15 mouse cellular contexts compared by ENCODE assay signal in genomic region chr11:115752653-115753052, GRCm38 (mm10). TPM values are rescaled to one million over a fixed set of nuclear protein-coding genes. Genes with fewer than 3 reads are reported as not detected.
DNase-seq lines count a peak whose midpoint lies in the region; ATAC-seq lines count a peak whose summit lies in the region.
"Had no signal": no experiment of that assay in that cellular context is flagged by ENCODE, and none has a peak within 500 bp of the region (broad histone marks: within the 10 kb centered on the region; RNA-seq: fewer than 3 reads in every experiment).

No protein-coding gene starts in this region.

- no peak overlapping the region for H3K9ac ChIP-seq in forebrain, embryonic 14.5 days (ENCODE audit: low read length)
- no peak overlapping the region for H3K9ac ChIP-seq in forebrain, embryonic 12.5 days
- no peak overlapping the region for H3K9ac ChIP-seq in hindbrain, embryonic 13.5 days
- H3K9ac ChIP-seq: embryonic facial prominence, embryonic 13.5 days had no signal

- no peaks in the 10 kb centered on the region for H3K4me1 ChIP-seq in forebrain, embryonic 14.5 days (ENCODE audit: control insufficient read depth, insufficient read depth, low read length)
- peaks cover 6% of the 10 kb centered on the region; the same call in 1 of the 2 replicates for H3K4me1 ChIP-seq in forebrain, embryonic 12.5 days
- peaks cover 7% of the 10 kb centered on the region; the same call in 1 of the 2 replicates for H3K4me1 ChIP-seq in hindbrain, embryonic 13.5 days (replicated peaks)
- H3K4me1 ChIP-seq: embryonic facial prominence, embryonic 13.5 days had no signal

- DNase-seq in forebrain, embryonic 14.5 days (ENCODE audit: low spot score): peak; percentile 60
- peak; percentile 52 for DNase-seq in kidney, adult 9 months
- DNase-seq in kidney, postnatal 10 days: no peak
- peak; percentile 24 for DNase-seq in A20 (ENCODE audit: low read depth, low spot score)
- no peak for DNase-seq in layer of hippocampus, adult 11-12 months (ENCODE audit: low spot score)
- no peak for DNase-seq in urinary bladder, postnatal 14 days (ENCODE audit: low spot score)
- DNase-seq: B cell, adult 2 months; cerebellum, adult 11 months; heart, adult 2 months; lung, adult 18-20 months; lung, postnatal 4 days; right cerebral cortex, postnatal 25 days had no signal

- no peaks in the 10 kb centered on the region for H3K9me3 ChIP-seq in forebrain, embryonic 14.5 days (replicated peaks; ENCODE audit: control insufficient read depth, low read length)
- H3K9me3 ChIP-seq in forebrain, embryonic 12.5 days: no peaks in the 10 kb centered on the region
- no peaks in the 10 kb centered on the region for H3K9me3 ChIP-seq in hindbrain, embryonic 13.5 days
- H3K9me3 ChIP-seq: embryonic facial prominence, embryonic 13.5 days had no signal

- ATAC-seq in forebrain, embryonic 14.5 days: peak; percentile 65; the same call in 1 of the 2 replicates
- ATAC-seq in forebrain, embryonic 12.5 days (ENCODE audit: low FRiP score): no peak
- ATAC-seq in hindbrain, embryonic 13.5 days (ENCODE audit: low FRiP score): no peak

- WGBS in forebrain, embryonic 14.5 days: 33% methylated on average over 7 of the region's 7 CpGs
- 56% methylated on average over 7 of the region's 7 CpGs for WGBS in forebrain, embryonic 12.5 days
- 22% methylated on average over 7 of the region's 7 CpGs for WGBS in hindbrain, embryonic 13.5 days

- H3K27me3 ChIP-seq in forebrain, embryonic 14.5 days (replicated peaks; ENCODE audit: control insufficient read depth, insufficient read depth, low read length): no peaks in the 10 kb centered on the region
- no peaks in the 10 kb centered on the region for H3K27me3 ChIP-seq in forebrain, embryonic 12.5 days
- H3K27me3 ChIP-seq in hindbrain, embryonic 13.5 days: no peaks in the 10 kb centered on the region
- H3K27me3 ChIP-seq: embryonic facial prominence, embryonic 13.5 days had no signal

- no peaks in the 10 kb centered on the region for H3K36me3 ChIP-seq in forebrain, embryonic 14.5 days (ENCODE audit: control insufficient read depth, insufficient read depth, low read length)
- no peaks in the 10 kb centered on the region for H3K36me3 ChIP-seq in forebrain, embryonic 12.5 days (replicated peaks)
- H3K36me3 ChIP-seq in hindbrain, embryonic 13.5 days: no peaks in the 10 kb centered on the region
- H3K36me3 ChIP-seq: embryonic facial prominence, embryonic 13.5 days had no signal

- H3K4me3 ChIP-seq in forebrain, embryonic 14.5 days (ENCODE audit: low read depth, low read length): no peak overlapping the region
- H3K4me3 ChIP-seq in forebrain, embryonic 12.5 days (replicated peaks): no peak overlapping the region
- no peak overlapping the region for H3K4me3 ChIP-seq in hindbrain, embryonic 13.5 days
- H3K4me3 ChIP-seq: embryonic facial prominence, embryonic 13.5 days; heart, adult 2 months had no signal

- no peak overlapping the region for H3K4me2 ChIP-seq in forebrain, embryonic 14.5 days (ENCODE audit: low read length)
- H3K4me2 ChIP-seq in forebrain, embryonic 12.5 days: no peak overlapping the region
- H3K4me2 ChIP-seq in hindbrain, embryonic 13.5 days: no peak overlapping the region
- H3K4me2 ChIP-seq: embryonic facial prominence, embryonic 13.5 days had no signal

- H3K27ac ChIP-seq in forebrain, embryonic 14.5 days (ENCODE audit: low read depth, low read length): no peak overlapping the region
- H3K27ac ChIP-seq in forebrain, embryonic 12.5 days: no peak overlapping the region
- H3K27ac ChIP-seq in hindbrain, embryonic 13.5 days: peak overlapping the region; percentile 44; the same call in 1 of the 2 replicates
- H3K27ac ChIP-seq: embryonic facial prominence, embryonic 13.5 days; heart, adult 2 months had no signal

RNA-seq across cellular contexts. Expression of gene Tmem94, which starts 12.6 kb away (rescaled TPM):
- polyA plus RNA-seq in forebrain, embryonic 14.5 days (2014; fragmentation: Nextera tagmentation; extraction: Ambion mirVana): 12.4 and 19.6 TPM in 2 replicates
- polyA plus RNA-seq in forebrain, embryonic 12.5 days (2016; fragmentation: Nextera tagmentation; extraction: Ambion mirVana): 39.0 and 45.2 TPM in 2 replicates
- polyA plus RNA-seq in hindbrain, embryonic 13.5 days (2015; fragmentation: Nextera tagmentation; extraction: Ambion mirVana): 30.9 TPM in 2 replicates

RNA-seq across cellular contexts. Expression of gene Grb2, which starts 44.3 kb away (rescaled TPM):
- 108 and 113 TPM in 2 replicates for polyA plus RNA-seq in forebrain, embryonic 14.5 days (2014; fragmentation: Nextera tagmentation; extraction: Ambion mirVana)
- 124 and 137 TPM in 2 replicates for polyA plus RNA-seq in forebrain, embryonic 12.5 days (2016; fragmentation: Nextera tagmentation; extraction: Ambion mirVana)
- polyA plus RNA-seq in hindbrain, embryonic 13.5 days (2015; fragmentation: Nextera tagmentation; extraction: Ambion mirVana): 184 and 196 TPM in 2 replicates

Comparison
In these comparisons a context has a peak if more than half of its experiments do, and no peak if none do; other contexts are left out.
1. DNase-seq: peak in forebrain, embryonic 14.5 days (single experiment), kidney, adult 9 months (single experiment) and A20 (single experiment); none in kidney, postnatal 10 days (single experiment), layer of hippocampus, adult 11-12 months (single experiment) and urinary bladder, postnatal 14 days (single experiment).